Mouse (Mus musculus): Measurements from ENCODE around the gene Gm45062. TPM values are rescaled to one million over a fixed set of nuclear protein-coding genes. Genes with fewer than 3 reads are reported as not detected.

Gene Gm45062
- total RNA-seq, 2 experiments from 2014 or later = not detected

- intact Hi-C loops (cut with DNase I) = no loop called here
- no peak for DNase-seq
Observed at GRCm38 (mm10) chr6:8544822-8545221, 285.6 kb downstream of the Gm45062 start.

- DNase-seq = no peak
Observed at GRCm38 (mm10) chr6:8545780-8546179, 286.5 kb downstream of the Gm45062 start.

GRCm38 (mm10) chr6:8551155-8551554, 291.9 kb downstream of the Gm45062 start:
- intact Hi-C loops (cut with DNase I) = no loop called here
- DNase-seq = no peak

More at GRCm38 (mm10) chr6:8545780-8546179, 286.5 kb downstream of the Gm45062 start:
- intact Hi-C loops (cut with DNase I) = no loop called here

GRCm38 (mm10) chr6:8556849-8557571, 297.8 kb downstream of the Gm45062 start:
- DNase-seq = no peak
- intact Hi-C loops (cut with DNase I) = no loop called here

- intact Hi-C loops (cut with DNase I) = no loop called here
- DNase-seq = no peak
Observed at GRCm38 (mm10) chr6:8560682-8561081, 301.4 kb downstream of the Gm45062 start.

GRCm38 (mm10) chr6:8582377-8582776, 323.1 kb downstream of the Gm45062 start:
- no peak for DNase-seq
- intact Hi-C loops (cut with DNase I) = no loop called here

- intact Hi-C loops (cut with DNase I) = no loop called here
- DNase-seq = no peak
Observed at GRCm38 (mm10) chr6:8583892-8584291, 324.6 kb downstream of the Gm45062 start.

GRCm38 (mm10) chr6:8591665-8592064, 332.4 kb downstream of the Gm45062 start:
- peak in 1 of 2 experiments; percentile 8 for DNase-seq
- intact Hi-C loops (cut with DNase I) = no loop called here

- intact Hi-C loops (cut with DNase I) = no loop called here
- DNase-seq = no peak
Observed at GRCm38 (mm10) chr6:8617369-8617768, 358.1 kb downstream of the Gm45062 start.

GRCm38 (mm10) chr6:8619582-8620350, 360.5 kb downstream of the Gm45062 start:
- intact Hi-C loops (cut with DNase I) = no loop called here
- DNase-seq = no peak

- no peak for DNase-seq
- intact Hi-C loops (cut with DNase I) = no loop called here
Observed at GRCm38 (mm10) chr6:8623045-8623444, 363.8 kb downstream of the Gm45062 start.

- intact Hi-C loops (cut with DNase I) = no loop called here
- no peak for DNase-seq
Observed at GRCm38 (mm10) chr6:8628226-8628625, 369.0 kb downstream of the Gm45062 start.

GRCm38 (mm10) chr6:8628715-8629267, 369.5 kb downstream of the Gm45062 start:
- intact Hi-C loops (cut with DNase I) = no loop called here
- DNase-seq = no peak

GRCm38 (mm10) chr6:8630531-8630930, 371.3 kb downstream of the Gm45062 start:
- intact Hi-C loops (cut with DNase I) = no loop called here
- DNase-seq = no peak

GRCm38 (mm10) chr6:8631362-8631761, 372.1 kb downstream of the Gm45062 start:
- intact Hi-C loops (cut with DNase I) = no loop called here
- DNase-seq = no peak

GRCm38 (mm10) chr6:8631986-8632632, 372.9 kb downstream of the Gm45062 start:
- intact Hi-C loops (cut with DNase I) = no loop called here
- DNase-seq = no peak

- DNase-seq = no peak
- intact Hi-C loops (cut with DNase I) = no loop called here
Observed at GRCm38 (mm10) chr6:8632701-8633100, 373.5 kb downstream of the Gm45062 start.

GRCm38 (mm10) chr6:8638122-8638521, 378.9 kb downstream of the Gm45062 start:
- no peak for DNase-seq
- intact Hi-C loops (cut with DNase I) = no loop called here

GRCm38 (mm10) chr6:8638899-8639298, 379.6 kb downstream of the Gm45062 start:
- intact Hi-C loops (cut with DNase I) = no loop called here
- DNase-seq = no peak

GRCm38 (mm10) chr6:8639526-8639925, 380.3 kb downstream of the Gm45062 start:
- DNase-seq = no peak
- intact Hi-C loops (cut with DNase I) = no loop called here

- intact Hi-C loops (cut with DNase I) = no loop called here
- no peak for DNase-seq
Observed at GRCm38 (mm10) chr6:8640863-8641262, 381.6 kb downstream of the Gm45062 start.

Data from heart, postnatal 14 days (tissue).